Mouse (Mus musculus) retina, embryonic 14.5 days (tissue): ENCODE data around the gene Slitrk3.
"Not testable (repeated sequence)": the region's sequence is repeated elsewhere in the genome, so short reads cannot be mapped to it uniquely, and the experiment has no call there.

Experiments
- DNase-seq: peaks from one replicate; pipeline ENCODE4 v3.0.0-alpha.2; 2015; ENCODE audit warnings: low spot score

Slitrk3 gene

DNA sequence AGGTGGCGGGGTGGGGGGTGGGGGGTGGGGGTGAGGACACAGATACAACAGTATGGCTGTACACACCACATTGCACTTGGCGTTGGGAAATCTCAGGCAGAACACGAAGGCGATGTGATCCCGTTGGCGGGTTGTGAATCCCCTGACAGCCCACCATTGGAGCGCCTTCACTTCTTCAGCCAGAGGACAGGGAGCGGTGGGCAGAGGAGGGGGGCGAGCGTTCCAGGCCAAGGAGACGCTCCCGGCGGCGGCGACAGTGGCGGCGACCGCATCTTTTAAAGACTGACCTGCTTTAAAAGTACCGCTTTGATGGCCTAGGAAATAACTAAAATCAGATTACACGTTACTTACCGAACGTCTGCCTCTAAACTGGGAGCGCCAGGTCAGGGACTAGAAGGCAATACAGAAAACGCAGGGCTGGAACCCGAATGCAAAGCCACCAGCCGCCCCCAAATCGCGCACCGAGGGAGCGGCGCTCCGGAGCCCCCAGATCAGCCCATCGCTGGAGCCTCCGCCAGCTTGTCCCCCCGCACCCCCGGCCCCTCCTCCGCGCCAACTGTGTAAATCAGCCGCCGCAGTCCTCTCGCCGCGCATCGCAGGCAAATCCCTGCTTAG lies at the start of gene Slitrk3:
Gene Slitrk3, minus strand, starts transcription at position 607 of the 615 bp plus-strand sequence.
- peak; percentile 59 for DNase-seq

DNA sequence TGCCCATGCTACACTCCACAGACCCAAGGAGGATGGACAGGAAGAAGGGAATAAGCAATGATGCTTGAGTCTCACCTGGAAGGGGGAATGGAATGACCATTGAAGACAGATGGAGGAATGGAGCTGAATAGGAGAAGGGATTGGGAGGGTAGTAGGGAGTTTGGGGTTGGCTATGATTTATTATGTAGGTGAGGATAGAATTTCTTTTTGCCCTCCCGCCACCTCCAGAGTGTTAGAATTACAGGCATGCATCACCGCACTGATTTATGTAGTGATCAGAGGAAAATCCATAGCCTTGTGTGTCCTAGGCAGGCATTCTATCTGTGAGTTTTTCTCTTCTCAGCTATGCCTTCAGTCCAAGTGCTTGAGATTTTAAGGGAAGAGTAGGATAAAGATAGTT lies 36.8 kb upstream of the Slitrk3 start:
- DNase-seq = not testable (repeated sequence)

DNA sequence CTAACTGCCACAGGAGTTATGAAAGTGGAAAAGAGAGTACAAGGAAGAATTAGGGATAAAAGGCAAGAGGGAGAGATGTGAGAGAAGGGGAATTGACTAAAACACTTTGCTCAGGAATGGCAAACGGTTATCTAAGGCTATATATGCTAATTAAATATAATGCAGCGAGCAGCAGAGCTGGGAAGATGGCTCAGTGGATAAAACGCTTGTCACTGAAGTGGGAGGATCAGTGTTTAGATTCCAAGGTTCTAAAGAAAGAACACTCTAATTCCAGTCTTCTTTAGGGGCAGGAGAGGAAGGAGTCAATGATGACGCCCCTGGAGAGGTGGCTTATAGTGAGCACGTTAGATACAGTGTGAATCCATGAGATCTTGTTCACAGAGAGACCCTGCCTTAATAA lies 27.0 kb upstream of the Slitrk3 start:
- DNase-seq = no peak

DNA sequence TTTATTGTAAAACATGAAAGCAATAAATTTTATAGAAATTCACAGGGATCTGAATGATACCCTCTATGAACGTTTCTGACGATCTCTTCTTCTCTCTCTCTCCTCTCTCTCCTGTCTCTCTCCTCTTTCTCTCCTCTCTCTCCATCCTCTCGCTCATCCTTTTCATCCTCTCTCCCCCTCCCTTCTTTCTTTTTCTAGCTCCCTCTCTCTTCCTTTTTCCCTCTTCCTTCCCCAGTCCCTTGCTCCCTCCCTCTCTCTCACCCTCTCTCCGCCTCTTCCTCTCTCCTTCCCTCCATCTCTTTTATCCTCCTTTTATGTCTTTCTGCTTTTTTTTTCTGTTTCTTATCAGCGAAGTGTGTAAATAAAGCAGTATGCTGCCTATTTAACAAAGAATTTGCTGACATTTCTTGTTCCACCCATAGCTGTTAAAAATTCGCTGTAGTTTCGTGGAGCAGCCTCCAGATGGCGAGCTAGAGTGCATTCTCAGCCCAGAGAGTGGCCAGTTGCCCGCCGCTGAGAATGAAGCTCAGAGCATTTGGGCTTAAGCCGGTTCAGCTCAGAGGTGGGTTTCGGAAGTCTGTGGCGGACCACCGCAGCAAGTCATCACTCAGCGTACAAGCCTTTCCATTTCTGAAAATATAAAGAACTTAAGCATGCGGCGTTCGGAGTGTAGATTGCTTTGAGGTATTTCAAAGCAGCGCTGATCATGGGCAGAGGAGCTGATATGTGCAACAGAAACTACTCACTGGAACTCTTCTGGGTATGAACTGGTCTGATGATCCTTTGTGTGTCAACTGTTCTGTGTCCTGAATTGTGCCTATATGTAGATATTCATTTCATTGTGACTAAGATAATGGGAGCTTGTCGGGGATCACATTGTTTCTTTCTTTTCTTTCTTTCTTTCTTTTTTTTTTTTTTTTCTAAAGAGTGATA lies 8.5 kb upstream of the Slitrk3 start:
- peak; percentile 89 for DNase-seq

DNA sequence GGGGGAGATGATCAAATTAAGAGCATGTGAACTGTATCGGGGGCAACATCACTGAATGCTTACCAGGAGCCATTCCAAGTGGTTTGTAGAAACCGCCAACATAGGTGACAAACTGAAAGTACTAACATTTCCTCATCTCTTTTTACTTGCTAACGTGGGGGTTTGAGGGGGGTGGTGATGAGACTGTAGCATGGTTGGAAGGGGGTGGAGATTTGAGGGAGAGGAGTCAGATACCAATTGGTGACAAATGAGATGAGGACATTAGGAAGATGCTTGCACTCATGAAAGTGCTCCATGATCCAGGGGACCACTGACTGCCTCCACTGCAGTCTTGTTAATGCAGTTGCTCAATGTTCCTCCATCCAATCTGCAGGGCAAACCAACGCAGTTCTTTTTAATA lies 587 bp upstream of the Slitrk3 start:
- peak; percentile 13 for DNase-seq

DNA sequence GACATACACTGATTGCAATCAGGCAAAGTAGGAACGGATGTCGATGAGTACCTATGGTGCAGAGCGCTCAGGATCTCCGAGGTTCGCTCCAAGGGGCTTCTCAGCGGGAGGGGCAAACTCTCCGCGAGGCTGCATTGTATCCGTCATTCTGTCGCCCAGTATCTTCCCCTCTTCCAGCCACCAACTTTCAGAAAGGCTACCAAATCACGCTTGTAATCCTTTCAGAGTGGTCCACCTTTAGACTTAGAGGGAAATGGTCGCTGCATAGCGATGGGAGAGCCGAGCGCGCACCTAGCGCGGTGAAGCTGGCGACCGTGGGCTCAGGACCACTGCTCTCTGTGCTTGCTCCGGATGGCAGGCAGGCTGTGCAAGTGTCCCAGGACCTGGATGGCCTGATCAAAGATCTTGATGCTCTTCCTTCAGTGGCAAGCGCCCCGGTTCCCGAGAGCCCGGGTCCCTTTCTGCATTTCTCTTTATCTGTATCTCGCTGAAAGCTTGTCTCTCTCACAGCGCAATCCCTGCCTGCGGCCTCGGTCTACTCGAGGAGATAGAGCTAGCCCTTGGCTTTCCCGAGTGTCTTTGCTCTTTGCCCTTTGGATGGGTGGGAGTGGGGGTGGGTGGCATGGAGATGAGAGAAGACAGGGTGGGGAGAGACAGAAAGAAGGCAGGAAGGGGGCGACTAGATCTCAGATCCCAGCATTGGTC lies 959 bp downstream of the Slitrk3 start:
- peak; percentile 48 for DNase-seq

DNA sequence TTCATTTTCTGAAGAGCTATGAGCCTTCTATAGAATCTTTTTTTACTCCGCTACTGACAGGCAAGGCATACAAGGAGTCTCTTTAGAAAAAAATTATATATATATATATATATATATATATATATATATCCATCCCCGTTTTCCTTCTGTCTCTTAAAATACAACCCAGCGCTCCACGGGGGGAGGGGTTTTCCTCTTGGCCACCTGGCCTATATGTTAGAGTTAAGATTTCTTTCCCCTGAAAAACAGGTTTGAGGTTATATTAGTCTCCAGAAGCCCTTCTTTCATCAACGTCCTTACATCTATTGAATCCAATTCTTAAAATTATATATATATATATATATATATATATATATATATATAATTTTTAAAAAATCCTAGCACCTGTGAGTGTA lies 1.6 kb downstream of the Slitrk3 start:
- DNase-seq = no peak

DNA sequence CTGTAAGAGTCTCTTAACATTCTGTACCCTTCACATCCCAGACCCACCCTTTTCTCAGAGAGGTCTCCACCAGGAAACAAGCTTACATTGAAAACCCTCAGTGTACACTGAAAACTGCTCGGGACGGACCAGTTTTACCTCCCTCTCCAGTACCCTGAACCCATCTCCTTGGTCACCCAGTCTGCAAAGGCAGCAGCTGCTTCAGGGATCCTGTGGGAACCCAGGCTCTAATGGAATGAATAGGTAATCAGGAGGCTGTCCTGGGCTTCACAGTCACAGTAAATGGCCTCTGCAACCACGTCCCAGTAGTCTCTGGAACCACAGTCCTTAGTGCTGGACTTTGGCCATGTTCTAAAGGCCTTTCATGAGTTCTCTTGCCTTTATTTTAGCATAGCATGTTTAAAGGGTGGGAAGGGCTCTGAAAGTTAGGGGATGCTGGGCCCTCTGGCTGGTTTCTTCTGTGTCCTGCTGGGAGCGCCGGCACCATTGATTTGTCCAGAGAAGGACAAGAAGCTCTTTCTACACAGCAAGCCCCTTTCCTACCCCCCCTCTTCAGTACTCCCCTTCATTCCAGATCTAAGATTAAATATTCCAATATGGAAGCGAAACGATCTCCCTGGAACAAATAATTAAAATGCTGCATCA lies 2.1 kb downstream of the Slitrk3 start:
- DNase-seq = peak; percentile 20

DNA sequence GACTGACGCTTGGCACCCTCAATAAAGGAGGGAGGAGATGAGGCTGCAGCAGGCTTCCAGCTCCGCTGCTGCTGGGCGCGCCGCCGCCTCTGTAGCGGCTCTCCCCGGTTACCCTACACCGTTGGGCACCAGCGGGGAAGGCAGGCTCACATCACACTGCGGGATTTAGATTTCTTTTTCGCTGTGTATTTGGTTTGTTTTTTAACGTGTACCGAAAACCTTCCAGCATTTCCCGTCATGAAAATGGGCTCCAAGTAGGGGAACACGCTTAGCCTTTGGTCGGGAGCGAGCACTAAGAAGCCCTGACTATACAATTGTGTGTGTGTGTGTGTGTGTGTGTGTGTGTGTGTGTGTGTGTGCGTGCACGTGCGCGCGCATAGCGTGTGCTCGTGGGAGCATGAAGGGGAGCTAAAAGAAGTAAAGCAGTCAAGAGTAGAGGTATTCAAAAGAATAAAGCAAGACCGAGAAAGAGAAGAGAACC lies 4.1 kb downstream of the Slitrk3 start:
- DNase-seq = peak; percentile 49

DNA sequence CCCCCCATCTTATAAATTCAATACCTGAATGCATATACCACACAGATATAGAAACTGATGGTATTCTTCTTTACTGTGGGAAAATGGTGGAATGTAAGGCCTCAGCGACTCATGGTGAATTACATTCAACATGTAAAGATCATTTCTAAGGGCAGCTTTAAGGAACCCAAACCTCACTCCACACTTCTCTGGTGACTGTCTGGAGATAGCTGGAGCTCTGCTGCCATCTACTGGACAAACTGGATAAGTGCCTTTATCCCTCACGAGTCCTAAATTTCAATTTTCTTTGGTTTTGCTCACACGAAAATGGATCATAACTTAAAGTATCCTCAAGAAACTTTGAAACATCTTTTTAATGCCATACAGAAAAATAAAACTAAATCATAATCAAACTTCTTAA lies 11.4 kb downstream of the Slitrk3 start:
- peak; percentile 89 for DNase-seq

DNA sequence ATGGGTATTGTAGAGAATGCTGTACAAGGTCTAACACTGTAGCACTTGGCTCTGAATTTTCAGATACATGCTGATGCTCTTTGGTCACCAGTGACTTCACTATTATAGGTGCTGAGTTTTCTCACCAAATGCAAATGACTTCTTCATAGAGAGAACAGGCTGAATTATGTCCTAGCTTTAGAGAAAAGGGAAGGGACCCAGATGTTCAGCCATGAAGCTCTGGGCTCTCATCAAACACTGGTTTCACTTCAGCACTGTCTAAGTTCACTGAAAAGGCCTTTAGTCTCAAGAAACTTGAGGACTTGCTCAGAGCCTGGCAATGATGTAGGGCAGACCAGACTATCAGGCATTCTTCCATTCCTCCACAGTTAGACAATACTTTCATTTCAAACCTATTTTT lies 15.3 kb downstream of the Slitrk3 start:
- DNase-seq = no peak

DNA sequence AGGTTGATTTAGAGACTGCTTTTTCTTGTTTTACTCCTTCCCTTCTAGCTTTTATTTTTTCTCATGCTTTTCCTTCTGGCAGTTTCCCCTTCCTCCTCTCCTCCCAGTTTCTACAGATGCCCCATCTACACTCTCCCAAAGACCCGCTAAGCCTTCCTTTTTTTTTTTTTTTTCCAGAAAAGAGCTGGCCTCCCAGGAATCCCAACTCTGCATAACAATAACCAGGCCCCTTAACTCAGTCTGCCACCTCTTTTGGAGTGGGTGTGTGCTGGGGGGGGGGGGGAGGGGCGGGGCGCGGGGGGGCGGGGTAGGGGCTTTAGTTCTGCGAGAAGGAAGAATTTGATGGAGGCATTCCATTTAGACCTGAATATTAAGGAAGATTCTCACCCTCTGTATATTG lies 51.6 kb downstream of the Slitrk3 start:
- DNase-seq = no peak

DNA sequence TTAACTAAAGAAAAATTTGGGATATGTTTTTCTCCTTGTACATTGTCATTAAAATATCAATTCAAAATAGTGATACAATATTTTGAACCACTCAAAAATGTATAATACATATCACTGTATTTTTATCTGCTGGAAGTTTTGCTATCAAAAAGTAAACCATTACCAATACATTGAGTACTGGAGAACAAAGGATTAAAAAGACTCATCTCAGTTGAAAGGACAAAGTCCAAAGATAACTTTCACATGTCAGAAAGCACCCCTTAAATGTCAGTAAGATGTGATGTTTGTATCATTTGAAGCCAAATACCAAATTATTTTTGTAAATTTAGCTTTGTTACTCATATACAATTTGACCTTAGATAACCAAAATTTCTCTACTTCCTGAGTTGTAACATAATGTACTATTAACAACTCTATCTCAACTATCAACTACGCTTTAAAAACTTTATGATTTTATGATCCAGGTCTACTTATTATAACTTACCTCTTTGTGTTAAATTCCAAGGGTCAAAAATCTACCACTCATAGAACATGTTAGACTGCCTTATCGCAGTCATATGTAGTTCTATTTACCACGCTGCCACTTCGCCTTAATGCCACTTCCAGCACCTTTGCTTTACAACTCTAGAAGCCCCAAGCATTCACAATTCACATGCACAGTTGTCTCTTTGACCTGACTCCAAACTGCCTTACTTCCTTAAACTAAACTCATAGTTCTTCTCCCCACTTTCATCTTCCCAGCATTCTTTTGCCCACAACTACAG lies 54.5 kb downstream of the Slitrk3 start:
- no peak for DNase-seq

DNA sequence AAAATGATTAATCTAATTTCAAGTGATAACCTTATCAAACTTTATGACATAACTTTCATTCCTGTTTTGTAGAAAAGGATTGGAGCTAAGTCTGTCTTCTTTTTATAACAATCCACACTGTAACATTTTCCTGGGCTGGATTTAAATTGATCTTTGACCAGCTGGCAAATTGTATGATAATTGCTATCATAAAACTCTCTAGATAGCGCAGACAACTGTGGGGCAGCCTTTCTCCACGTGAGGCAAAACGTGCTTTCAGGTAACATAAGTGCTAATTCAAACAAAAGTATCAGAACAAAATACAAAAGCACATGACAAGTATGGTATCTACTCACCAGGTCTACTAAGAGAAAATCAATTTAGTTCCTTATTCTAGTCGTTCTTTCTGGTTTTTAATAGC lies 60.1 kb downstream of the Slitrk3 start:
- DNase-seq = no peak
